Mouse (Mus musculus): ENCODE results near the gene Abhd4. TPM values are rescaled to one million over a fixed set of nuclear protein-coding genes. Genes with fewer than 3 reads are reported as not detected.

Abhd4 gene
- polyA plus RNA-seq (2015; fragmentation: Nextera tagmentation; extraction: Ambion mirVana), result 121 and 288 TPM in 2 replicates

GRCm38 (mm10) chr14:54253741-54254291 lies at the start of gene Abhd4, which contains the start of gene Dad1:
Gene Abhd4 (plus strand): TSS chr14:54254188.
Gene Dad1 (minus strand): TSS chr14:54254104.

GRCm38 (mm10) chr14:54284839-54285238 lies 30.9 kb downstream of the Abhd4 start, which contains the start of gene Olfr49:
Gene Olfr49 (minus strand): TSS chr14:54284939.

Other genes starting within 250 kb of the Abhd4 start
- gene Dad1, start 84 bp upstream of the Abhd4 start, polyA plus RNA-seq (2015; fragmentation: Nextera tagmentation; extraction: Ambion mirVana), result 461 and 630 TPM in 2 replicates
- gene Olfr49, start 30.8 kb downstream of the Abhd4 start, polyA plus RNA-seq (2015; fragmentation: Nextera tagmentation; extraction: Ambion mirVana), result 0.30 and 0.68 TPM in 2 replicates
- 48.2 and 81.3 TPM in 2 replicates for gene Oxa1l, start 106.6 kb downstream of the Abhd4 start, polyA plus RNA-seq (2015; fragmentation: Nextera tagmentation; extraction: Ambion mirVana)
- gene Slc7a7, start 163.6 kb downstream of the Abhd4 start, polyA plus RNA-seq (2015; fragmentation: Nextera tagmentation; extraction: Ambion mirVana), result 5.4 and 5.6 TPM in 2 replicates
- gene Mrpl52, start 172.7 kb downstream of the Abhd4 start, polyA plus RNA-seq (2015; fragmentation: Nextera tagmentation; extraction: Ambion mirVana), result 384 and 418 TPM in 2 replicates
- gene Mmp14, start 177.4 kb downstream of the Abhd4 start, polyA plus RNA-seq (2015; fragmentation: Nextera tagmentation; extraction: Ambion mirVana), result 105 and 119 TPM in 2 replicates
- 44.9 and 74.5 TPM in 2 replicates for gene Lrp10, start 209.9 kb downstream of the Abhd4 start, polyA plus RNA-seq (2015; fragmentation: Nextera tagmentation; extraction: Ambion mirVana)
- gene Rem2, start 221.9 kb downstream of the Abhd4 start, polyA plus RNA-seq (2015; fragmentation: Nextera tagmentation; extraction: Ambion mirVana), result 1.4 and 2.5 TPM in 2 replicates